Mouse (Mus musculus) naive thymus-derived CD4-positive, alpha-beta T cell, adult 5 months (primary cell): ENCODE measurements around the gene Rai1. TPM values are rescaled to one million over a fixed set of nuclear protein-coding genes. Genes with fewer than 3 reads are reported as not detected.

ENCODE experiments used
- polyA plus RNA-seq: library from polyadenylated mRNA; unstranded; fragments of 100-300 nt; shearing (Covaris generic); gene quantifications from one replicate; pipeline ENCODE4 v1.2.1, GENCODE M21; 2017

Rai1 gene
- 24.3 TPM for polyA plus RNA-seq

GRCm38 (mm10) chr11:60104810-60105592 is at the start of gene Rai1:
Rai1 (plus strand) TSS chr11:60105013.

GRCm38 (mm10) chr11:60222469-60223236 is 117.8 kb downstream of the Rai1 start, which contains the start of gene Srebf1:
Srebf1 (minus strand) TSS chr11:60222581.

Other genes starting within 250 kb of the Rai1 start
- gene Med9, start 156.8 kb upstream of the Rai1 start, polyA plus RNA-seq, result 5.5 TPM
- gene Rasd1, start 140.1 kb upstream of the Rai1 start, polyA plus RNA-seq, result not detected
- 4.8 TPM for gene Pemt, start 58.5 kb upstream of the Rai1 start, polyA plus RNA-seq
- 55.7 TPM for gene Srebf1, start 117.6 kb downstream of the Rai1 start, polyA plus RNA-seq
- 35.9 TPM for gene Tom1l2, start 247.9 kb downstream of the Rai1 start, polyA plus RNA-seq
- gene Drc3, start 248.3 kb downstream of the Rai1 start, polyA plus RNA-seq, result 2.0 TPM